Mouse (Mus musculus): ENCODE results near the gene Clps.

The Clps gene

GRCm38 (mm10) chr17:28517956-28518614 lies 42.5 kb downstream of the Clps start:
- peak; percentile 85 to 90 for DNase-seq

GRCm38 (mm10) chr17:28517441-28517955 lies 43.1 kb downstream of the Clps start, which contains the start of gene Fkbp5:
TSS of gene Fkbp5 (minus strand) at chr17:28517527.
- peak; percentile 69 to 78 for DNase-seq

GRCm38 (mm10) chr17:28516881-28517280 lies 43.7 kb downstream of the Clps start:
- DNase-seq = no peak

- no peak for DNase-seq
Observed at GRCm38 (mm10) chr17:28515431-28516341, 44.9 kb downstream of the Clps start.

GRCm38 (mm10) chr17:28514555-28514954 lies 46.0 kb downstream of the Clps start:
- DNase-seq = no peak

- no peak for DNase-seq
Observed at GRCm38 (mm10) chr17:28513844-28514243, 46.7 kb downstream of the Clps start.

GRCm38 (mm10) chr17:28513337-28513736 lies 47.2 kb downstream of the Clps start:
- DNase-seq = no peak

- DNase-seq = peak; percentile 59 to 74
Observed at GRCm38 (mm10) chr17:28512696-28513095, 47.9 kb downstream of the Clps start.

- DNase-seq = no peak
Observed at GRCm38 (mm10) chr17:28511616-28512541, 48.7 kb downstream of the Clps start.

- peak in 1 of 2 experiments; percentile 41 for DNase-seq
Observed at GRCm38 (mm10) chr17:28510445-28511342, 49.9 kb downstream of the Clps start.

Measured in kidney, postnatal 4 days (tissue).